Mouse (Mus musculus): ENCODE results near the gene Pde4d. TPM values are rescaled to one million over a fixed set of nuclear protein-coding genes. Genes with fewer than 3 reads are reported as not detected.

Pde4d gene
- polyA plus RNA-seq, 1 experiment from 2014 or later: 14.9 TPM

- Histone ChIP-seq H3K27ac (ENCODE audit: low read length) (no peak overlapping the region; the same call in 1 of the 2 replicates), H3K4me1 (replicated peaks; ENCODE audit: control insufficient read depth, insufficient read depth, low read length) (peaks cover 28% of the 10 kb centered on the region), H3K27me3 (ENCODE audit: control insufficient read depth, insufficient read depth, low read depth, low read length) (no peaks in the 10 kb centered on the region), H3K9ac (ENCODE audit: low read length) (peak overlapping the region; percentile 49), H3K4me3 (ENCODE audit: low read length) (peak overlapping the region; percentile 45), H3K4me2 (ENCODE audit: low read depth, low read length) (peak overlapping the region; percentile 84), H3K9me3 (ENCODE audit: control insufficient read depth, low read length) (no peaks in the 10 kb centered on the region), H3K36me3 (ENCODE audit: control insufficient read depth, insufficient read depth, low read length) (no peaks in the 10 kb centered on the region)
- WGBS: 15% methylated on average over 17 of the region's 17 CpGs
- ATAC-seq (ENCODE audit: low read depth): peak; percentile 52; the same call in 1 of the 2 replicates
Observed at GRCm38 (mm10) chr13:109229618-109230334, 780.0 kb downstream of the Pde4d start.

- Histone ChIP-seq H3K4me2 (ENCODE audit: low read depth, low read length) (peak overlapping the region; percentile 84), H3K9ac (ENCODE audit: low read length) (no peak overlapping the region), H3K36me3 (ENCODE audit: control insufficient read depth, insufficient read depth, low read length) (no peaks in the 10 kb centered on the region), H3K27me3 (ENCODE audit: control insufficient read depth, insufficient read depth, low read depth, low read length) (no peaks in the 10 kb centered on the region), H3K4me3 (ENCODE audit: low read length) (no peak overlapping the region), H3K4me1 (replicated peaks; ENCODE audit: control insufficient read depth, insufficient read depth, low read length) (peaks cover 28% of the 10 kb centered on the region), H3K27ac (ENCODE audit: low read length) (peak overlapping the region; percentile 36), H3K9me3 (ENCODE audit: control insufficient read depth, low read length) (no peaks in the 10 kb centered on the region)
- ATAC-seq (ENCODE audit: low read depth): peak; percentile 37; the same call in 1 of the 2 replicates
- WGBS: 37% methylated on average over 13 of the region's 13 CpGs
Observed at GRCm38 (mm10) chr13:109230335-109230987, 780.7 kb downstream of the Pde4d start.

GRCm38 (mm10) chr13:109231848-109232460 is 782.2 kb downstream of the Pde4d start:
- no peaks in the 10 kb centered on the region for H3K9me3 ChIP-seq (ENCODE audit: control insufficient read depth, low read length)
- no peaks in the 10 kb centered on the region for H3K36me3 ChIP-seq (ENCODE audit: control insufficient read depth, insufficient read depth, low read length)
- peak overlapping the region; percentile 83 for H3K27ac ChIP-seq (ENCODE audit: low read length)
- H3K4me3 ChIP-seq (ENCODE audit: low read length): no peak overlapping the region
- no peak overlapping the region for H3K9ac ChIP-seq (ENCODE audit: low read length)
- WGBS: 50% methylated on average over 18 of the region's 18 CpGs
- no peak for ATAC-seq (ENCODE audit: low read depth)
- peaks cover 28% of the 10 kb centered on the region for H3K4me1 ChIP-seq (replicated peaks; ENCODE audit: control insufficient read depth, insufficient read depth, low read length)
- H3K27me3 ChIP-seq (ENCODE audit: control insufficient read depth, insufficient read depth, low read depth, low read length): no peaks in the 10 kb centered on the region
- H3K4me2 ChIP-seq (ENCODE audit: low read depth, low read length): peak overlapping the region; percentile 28

GRCm38 (mm10) chr13:109232531-109232930 is 782.8 kb downstream of the Pde4d start:
- WGBS: 36% methylated on average over 5 of the region's 5 CpGs
- no peak overlapping the region for H3K4me3 ChIP-seq (ENCODE audit: low read length)
- H3K27ac ChIP-seq (ENCODE audit: low read length): peak overlapping the region; percentile 39; the same call in 1 of the 2 replicates
- peaks cover 28% of the 10 kb centered on the region for H3K4me1 ChIP-seq (replicated peaks; ENCODE audit: control insufficient read depth, insufficient read depth, low read length)
- H3K36me3 ChIP-seq (ENCODE audit: control insufficient read depth, insufficient read depth, low read length): no peaks in the 10 kb centered on the region
- no peaks in the 10 kb centered on the region for H3K27me3 ChIP-seq (ENCODE audit: control insufficient read depth, insufficient read depth, low read depth, low read length)
- H3K9ac ChIP-seq (ENCODE audit: low read length): no peak overlapping the region
- no peaks in the 10 kb centered on the region for H3K9me3 ChIP-seq (ENCODE audit: control insufficient read depth, low read length)
- ATAC-seq (ENCODE audit: low read depth): no peak
- H3K4me2 ChIP-seq (ENCODE audit: low read depth, low read length): no peak overlapping the region

GRCm38 (mm10) chr13:109233911-109234613 is 784.3 kb downstream of the Pde4d start:
- Histone ChIP-seq H3K36me3 (ENCODE audit: control insufficient read depth, insufficient read depth, low read length) (no peaks in the 10 kb centered on the region), H3K9ac (ENCODE audit: low read length) (no peak overlapping the region), H3K9me3 (ENCODE audit: control insufficient read depth, low read length) (no peaks in the 10 kb centered on the region), H3K4me1 (replicated peaks; ENCODE audit: control insufficient read depth, insufficient read depth, low read length) (peaks cover 28% of the 10 kb centered on the region), H3K27me3 (ENCODE audit: control insufficient read depth, insufficient read depth, low read depth, low read length) (no peaks in the 10 kb centered on the region), H3K4me2 (ENCODE audit: low read depth, low read length) (no peak overlapping the region), H3K4me3 (ENCODE audit: low read length) (no peak overlapping the region), H3K27ac (ENCODE audit: low read length) (peak overlapping the region; percentile 5; the same call in 1 of the 2 replicates)
- no peak for ATAC-seq (ENCODE audit: low read depth)
- 49% methylated on average over 5 of the region's 5 CpGs for WGBS

- H3K9ac ChIP-seq (ENCODE audit: low read length): no peak overlapping the region
- ATAC-seq (ENCODE audit: low read depth): no peak
- H3K36me3 ChIP-seq (ENCODE audit: control insufficient read depth, insufficient read depth, low read length): no peaks in the 10 kb centered on the region
- H3K27me3 ChIP-seq (ENCODE audit: control insufficient read depth, insufficient read depth, low read depth, low read length): no peaks in the 10 kb centered on the region
- no peak overlapping the region for H3K4me3 ChIP-seq (ENCODE audit: low read length)
- no peak overlapping the region for H3K27ac ChIP-seq (ENCODE audit: low read length)
- 65% methylated on average over 4 of the region's 4 CpGs for WGBS
- H3K9me3 ChIP-seq (ENCODE audit: control insufficient read depth, low read length): no peaks in the 10 kb centered on the region
- peaks cover 10% of the 10 kb centered on the region for H3K4me1 ChIP-seq (replicated peaks; ENCODE audit: control insufficient read depth, insufficient read depth, low read length)
- no peak overlapping the region for H3K4me2 ChIP-seq (ENCODE audit: low read depth, low read length)
Observed at GRCm38 (mm10) chr13:109236047-109236446, 786.3 kb downstream of the Pde4d start.

- H3K9me3 ChIP-seq (ENCODE audit: control insufficient read depth, low read length): no peaks in the 10 kb centered on the region
- WGBS: 47% methylated on average over 4 of the region's 4 CpGs
- no peak overlapping the region for H3K4me2 ChIP-seq (ENCODE audit: low read depth, low read length)
- H3K4me3 ChIP-seq (ENCODE audit: low read length): no peak overlapping the region
- peak; percentile 41; the same call in 1 of the 2 replicates for ATAC-seq (ENCODE audit: low read depth)
- peak overlapping the region; percentile 73 for H3K27ac ChIP-seq (ENCODE audit: low read length)
- H3K36me3 ChIP-seq (ENCODE audit: control insufficient read depth, insufficient read depth, low read length): no peaks in the 10 kb centered on the region
- H3K9ac ChIP-seq (ENCODE audit: low read length): no peak overlapping the region
- H3K27me3 ChIP-seq (ENCODE audit: control insufficient read depth, insufficient read depth, low read depth, low read length): no peaks in the 10 kb centered on the region
- H3K4me1 ChIP-seq (replicated peaks; ENCODE audit: control insufficient read depth, insufficient read depth, low read length): no peaks in the 10 kb centered on the region
Observed at GRCm38 (mm10) chr13:109238670-109239069, 788.9 kb downstream of the Pde4d start.

GRCm38 (mm10) chr13:109239296-109239695 is 789.5 kb downstream of the Pde4d start:
- H3K9me3 ChIP-seq (ENCODE audit: control insufficient read depth, low read length): no peaks in the 10 kb centered on the region
- no peak overlapping the region for H3K4me3 ChIP-seq (ENCODE audit: low read length)
- H3K4me1 ChIP-seq (replicated peaks; ENCODE audit: control insufficient read depth, insufficient read depth, low read length): no peaks in the 10 kb centered on the region
- 57% methylated on average over 11 of the region's 11 CpGs for WGBS
- H3K27me3 ChIP-seq (ENCODE audit: control insufficient read depth, insufficient read depth, low read depth, low read length): no peaks in the 10 kb centered on the region
- H3K4me2 ChIP-seq (ENCODE audit: low read depth, low read length): peak overlapping the region; percentile 20
- H3K27ac ChIP-seq (ENCODE audit: low read length): peak overlapping the region; percentile 73
- H3K9ac ChIP-seq (ENCODE audit: low read length): no peak overlapping the region
- ATAC-seq (ENCODE audit: low read depth): peak; percentile 88
- H3K36me3 ChIP-seq (ENCODE audit: control insufficient read depth, insufficient read depth, low read length): no peaks in the 10 kb centered on the region
